Mouse (Mus musculus) granulocyte monocyte progenitor cell, adult 5-6 weeks (primary cell): ENCODE measurements around the gene Pofut2. TPM values are rescaled to one million over a fixed set of nuclear protein-coding genes. Genes with fewer than 3 reads are reported as not detected.
"Not testable (repeated sequence)": the region's sequence is repeated elsewhere in the genome, so short reads cannot be mapped to it uniquely, and the experiment has no call there.

ENCODE experiments used
- ATAC-seq: replicated peaks from 2 replicates; pipeline ENCODE4 v1.8.0; 2016; ENCODE audit warnings: mild to moderate bottlenecking, moderate TSS enrichment, inconsistent platforms; ENCODE audit not compliant: poor library complexity, severe bottlenecking
- total RNA-seq, 2 experiments: library from RNA; stranded (forward) in 1 of 2; stranded (reverse) in 1 of 2; fragments of 200-712, 200-1000 nt in 1 of 2; fragments of >200 nt in 1 of 2; fragmentation: Nextera tagmentation in 1 of 2; gene quantifications; 2 replicates each; pipeline ENCODE4 v1.2.3; 2014 to 2017

The Pofut2 gene
- total RNA-seq, 2 experiments from 2014 or later = 13.1 to 15.4 TPM

GRCm38 (mm10) chr10:77260166-77260875, 1.3 kb downstream of the Pofut2 start:
- no peak for ATAC-seq

GRCm38 (mm10) chr10:77266281-77266680, 7.3 kb downstream of the Pofut2 start:
- peak; percentile 95 for ATAC-seq

DNA sequence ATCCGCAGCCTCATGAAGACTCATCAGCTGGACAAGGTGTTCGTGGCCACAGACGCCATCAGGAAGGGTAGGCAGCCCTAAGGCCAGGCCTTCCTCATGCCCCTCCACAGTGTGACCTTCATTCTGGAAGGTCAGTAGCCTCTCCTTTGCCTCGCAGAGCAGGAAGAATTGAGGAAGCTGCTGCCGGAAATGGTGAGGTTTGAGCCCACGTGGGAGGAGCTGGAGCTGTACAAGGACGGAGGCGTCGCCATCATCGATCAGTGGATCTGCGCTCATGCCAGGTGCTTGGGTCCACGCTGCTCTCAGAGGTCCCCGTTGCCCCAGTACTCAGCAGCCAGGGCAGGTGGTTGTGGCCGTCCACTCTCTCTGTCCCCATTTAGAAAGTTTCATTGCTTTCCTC, 8.0 kb downstream of the Pofut2 start:
- peak; percentile 28 for ATAC-seq

- ATAC-seq = no peak
Measured at GRCm38 (mm10) chr10:77269129-77269528, 10.1 kb downstream of the Pofut2 start.

DNA sequence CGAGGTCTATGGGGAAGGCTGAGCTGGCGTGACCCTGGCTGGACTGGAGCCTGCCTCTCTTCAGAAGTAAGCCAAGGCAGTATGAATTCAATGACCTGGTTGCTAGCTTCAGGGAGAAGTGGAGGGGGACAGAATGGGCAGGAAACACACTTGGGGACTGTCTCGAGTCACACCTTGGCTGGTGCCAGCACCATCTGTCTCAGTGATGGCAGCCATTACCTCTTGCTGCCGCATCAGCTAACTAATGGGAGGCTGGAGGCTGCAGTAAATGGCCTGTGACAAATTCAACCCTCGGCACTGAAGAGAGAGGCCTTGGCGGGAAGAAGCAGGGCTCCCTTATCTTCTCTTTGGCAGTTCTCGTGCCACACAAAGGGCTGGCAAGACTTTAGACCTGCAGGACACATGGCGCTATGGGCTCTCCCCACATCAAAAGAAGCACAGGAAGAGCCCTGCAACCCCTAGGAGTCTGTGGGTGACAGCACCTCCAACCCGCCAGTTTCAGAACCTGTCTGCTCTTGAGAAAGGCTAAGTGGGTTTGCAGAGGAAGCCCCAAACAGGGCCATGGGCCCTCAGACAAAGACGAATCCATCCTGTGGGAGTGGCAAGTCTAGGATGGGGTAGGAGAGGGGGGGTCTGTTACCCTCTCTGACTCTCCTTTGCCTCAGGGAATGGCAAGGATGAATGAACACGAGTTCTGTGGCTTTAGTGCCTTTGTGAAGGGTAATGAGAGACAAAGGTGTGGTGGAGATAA, 14.1 kb downstream of the Pofut2 start:
- ATAC-seq = no peak

GRCm38 (mm10) chr10:77273798-77274197, 14.8 kb downstream of the Pofut2 start:
- ATAC-seq = no peak

- ATAC-seq = not testable (repeated sequence)
Measured at GRCm38 (mm10) chr10:77282085-77282484, 23.1 kb downstream of the Pofut2 start.

DNA sequence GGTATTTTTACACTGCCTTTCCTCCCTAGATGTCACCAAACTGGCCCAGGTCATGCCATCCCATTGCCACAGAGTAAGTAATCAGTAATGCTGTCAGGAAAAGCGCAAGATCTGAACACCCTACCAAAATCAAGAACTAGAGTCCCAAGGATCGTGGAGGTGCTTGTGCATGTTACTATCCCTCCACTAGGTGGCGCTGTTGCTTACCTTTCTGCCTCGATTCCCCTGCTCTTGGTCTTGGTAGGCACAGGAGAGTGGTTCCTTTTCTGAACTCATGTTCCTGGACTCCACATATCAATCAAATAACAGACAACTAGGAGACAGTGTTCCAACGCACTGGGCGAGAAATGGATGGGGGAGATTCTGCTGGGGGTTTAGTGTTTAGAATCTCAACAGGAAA, 23.8 kb downstream of the Pofut2 start:
- peak; percentile 86 for ATAC-seq

GRCm38 (mm10) chr10:77284832-77285231, 25.8 kb downstream of the Pofut2 start:
- ATAC-seq = no peak

- ATAC-seq = no peak
Measured at GRCm38 (mm10) chr10:77287626-77288025, 28.6 kb downstream of the Pofut2 start.

DNA sequence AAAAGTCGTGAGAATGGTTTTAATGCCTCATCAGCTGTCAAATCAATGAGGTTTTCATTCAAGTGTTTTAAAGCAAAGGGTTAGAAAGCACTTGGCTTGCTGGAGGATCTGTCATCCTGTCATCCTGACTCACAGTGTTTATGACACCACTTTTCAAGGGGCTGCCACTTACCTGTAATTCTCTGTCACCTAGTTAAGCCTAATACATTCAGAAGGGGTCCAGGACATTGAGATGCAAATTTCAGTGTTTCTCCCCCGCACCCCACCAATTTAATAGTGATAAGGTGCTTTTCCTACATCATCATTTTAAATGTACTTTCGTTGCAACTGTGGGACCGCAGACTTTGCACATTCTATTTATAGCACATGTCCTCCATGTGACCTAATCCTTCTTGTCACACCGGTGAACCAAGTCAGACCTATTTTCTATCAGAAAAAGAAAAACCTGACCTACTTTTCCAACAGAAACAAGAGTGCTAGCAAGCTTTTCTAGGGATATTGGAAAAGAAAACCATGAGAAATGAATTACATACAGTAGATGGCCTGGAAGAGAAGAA, 29.7 kb downstream of the Pofut2 start:
- ATAC-seq = no peak

GRCm38 (mm10) chr10:77289559-77289958, 30.5 kb downstream of the Pofut2 start:
- ATAC-seq = no peak

DNA sequence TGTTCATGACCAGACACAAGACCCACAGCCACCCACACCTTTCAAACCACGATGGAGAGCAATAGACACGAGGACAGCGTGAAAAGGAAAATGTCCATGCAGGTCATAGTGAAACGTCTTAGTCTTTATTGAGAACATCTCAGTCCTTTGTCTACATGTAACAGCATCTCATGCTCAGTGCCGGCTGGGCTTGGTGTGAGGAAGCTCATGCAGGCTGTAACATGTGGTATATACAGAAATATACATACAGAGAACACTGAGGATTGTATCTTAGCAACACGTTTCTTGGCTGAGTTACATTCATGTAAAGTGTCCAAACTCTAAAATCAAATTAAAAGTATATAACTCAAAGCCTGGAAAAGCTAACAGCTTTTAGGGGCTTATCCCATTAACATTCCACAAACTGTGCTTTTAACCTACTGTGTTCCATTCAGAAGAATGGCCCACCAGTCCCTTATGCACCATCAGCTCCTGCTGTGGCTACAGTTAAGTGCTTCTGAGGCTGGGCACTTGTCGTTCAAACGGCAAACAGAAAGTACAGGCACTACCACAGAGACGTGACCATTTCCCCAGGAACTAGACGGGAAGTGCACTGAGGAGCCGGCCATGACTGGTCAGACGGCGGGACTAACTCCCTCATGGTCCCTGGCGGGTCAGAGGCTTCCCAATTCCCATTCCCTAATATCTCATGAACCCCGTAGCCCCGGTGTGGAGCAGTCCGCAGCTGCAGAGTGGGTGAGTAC, 31.8 kb downstream of the Pofut2 start:
- ATAC-seq = 0 out of 2 replicates have a peak, but pooled peaks have one; percentile 33

DNA sequence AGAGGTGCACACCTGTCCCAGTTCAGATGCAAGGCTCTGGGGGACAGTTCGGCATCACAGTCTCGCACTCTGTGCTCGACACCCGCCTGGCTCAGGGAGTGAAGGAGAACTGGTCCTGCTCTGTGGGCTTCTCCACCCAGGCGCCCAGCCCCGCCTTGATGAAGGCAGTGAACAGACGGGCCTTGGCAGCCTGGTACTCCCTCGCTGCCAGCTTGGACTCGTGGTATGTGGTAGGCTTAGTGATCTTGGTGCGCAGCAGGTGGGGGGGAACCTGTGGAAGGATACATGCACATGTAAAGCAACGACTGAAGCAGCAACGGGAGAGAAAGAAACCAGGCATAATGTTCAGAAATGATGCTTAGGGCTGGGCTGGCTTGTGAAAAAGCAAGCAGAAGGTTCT, 35.7 kb downstream of the Pofut2 start:
- no peak for ATAC-seq

DNA sequence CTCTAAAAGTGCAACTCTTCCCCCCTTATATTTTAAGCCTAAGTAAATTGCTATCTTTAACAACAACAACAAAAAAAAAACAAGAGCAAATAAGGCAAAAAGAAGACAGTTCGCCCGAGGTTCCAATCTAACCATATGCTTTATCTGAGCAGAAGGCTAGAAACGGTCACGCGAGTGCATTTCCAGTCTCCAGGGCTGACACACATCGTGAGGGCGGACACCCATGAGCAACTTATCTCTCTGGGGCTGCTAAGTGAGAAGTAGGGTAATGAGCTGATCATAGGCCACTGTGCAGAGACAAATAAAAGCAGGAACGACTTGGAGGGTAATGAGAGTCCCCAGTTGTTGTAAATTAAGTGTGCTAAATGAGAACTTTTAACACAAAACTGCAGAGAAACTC, 39.6 kb downstream of the Pofut2 start:
- no peak for ATAC-seq

DNA sequence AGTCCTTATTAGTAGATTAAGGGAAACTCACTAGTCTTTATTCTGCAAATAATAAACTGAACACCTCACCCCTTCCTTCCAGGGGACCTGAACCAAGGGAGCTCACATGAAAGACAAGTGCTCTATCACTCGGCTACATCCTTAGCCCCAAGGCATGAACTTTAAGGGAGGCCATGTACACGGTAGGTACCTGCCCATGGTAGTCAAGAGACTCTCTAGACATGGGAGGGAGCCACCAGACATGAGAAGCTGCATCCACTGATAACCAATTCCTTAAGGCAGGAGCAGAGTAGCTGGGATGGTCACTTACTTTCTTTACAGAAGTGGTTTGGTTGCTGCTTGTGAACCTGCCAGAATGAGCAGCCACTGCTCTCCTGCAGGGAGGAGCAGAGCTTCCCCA, 40.2 kb downstream of the Pofut2 start:
- ATAC-seq = no peak

- ATAC-seq = no peak
Measured at GRCm38 (mm10) chr10:77300237-77300933, 41.4 kb downstream of the Pofut2 start.

DNA sequence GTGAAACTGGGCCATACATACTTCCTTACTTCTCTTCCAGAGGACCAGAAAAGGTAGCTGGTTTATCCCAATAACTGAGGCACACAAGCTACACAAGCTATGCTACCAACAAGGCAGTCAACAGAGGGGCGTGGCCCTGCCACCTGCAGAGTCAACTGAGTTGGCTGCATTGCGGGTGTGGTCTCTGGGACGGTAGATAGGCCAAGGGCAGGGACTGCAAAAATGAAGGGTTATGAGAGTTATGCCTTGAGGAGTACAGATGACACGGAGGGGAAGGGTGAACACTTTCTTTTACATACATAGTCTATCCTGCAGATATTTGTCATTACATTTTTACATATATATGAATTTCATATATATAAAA, 41.9 kb downstream of the Pofut2 start:
- no peak for ATAC-seq

- ATAC-seq = no peak
Measured at GRCm38 (mm10) chr10:77304362-77304761, 45.3 kb downstream of the Pofut2 start.

- ATAC-seq = no peak
Measured at GRCm38 (mm10) chr10:77304840-77305533, 46.0 kb downstream of the Pofut2 start.
